Mouse (Mus musculus) right cerebral cortex, adult 2 months (tissue): ENCODE data around the gene Crmp1.
A peak's percentile ranks its signal among the peaks of the same experiment; 100 is the strongest.

Experiments
- DNase-seq, 2 experiments: peaks; one replicate each; pipeline ENCODE4 v3.0.0; 2021 to 2022; ENCODE audit warnings: low spot score in 2 of 2

Gene Crmp1

DNA sequence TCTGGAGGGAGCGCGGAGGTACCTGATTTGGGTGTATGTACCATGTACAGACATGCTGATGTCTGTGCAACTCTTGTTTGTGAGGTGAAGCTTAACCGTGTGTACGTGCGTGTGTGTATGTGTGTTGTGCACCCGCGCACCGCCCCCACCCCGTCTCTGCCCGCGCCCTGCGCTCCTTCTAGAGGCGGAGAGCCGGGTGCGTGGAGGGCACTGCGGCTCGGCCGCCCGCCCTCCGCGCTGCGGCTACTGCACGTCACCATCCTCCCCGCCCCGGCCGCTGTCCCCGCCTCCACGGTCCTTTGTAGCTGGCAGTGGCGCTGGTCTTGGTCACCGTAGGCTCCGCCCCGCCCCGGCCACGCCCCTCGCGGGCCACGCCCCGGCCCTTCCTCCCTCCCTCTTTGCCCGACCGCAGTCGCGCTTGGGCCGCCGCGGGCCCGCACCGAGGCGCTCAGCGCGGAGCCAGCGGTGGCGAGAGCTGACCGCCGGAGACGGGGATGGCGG, at the start of gene Crmp1:
Gene Crmp1, plus strand, starts transcription at position 290 of the 501 bp plus-strand sequence.
- DNase-seq: peak; percentile 84

DNA sequence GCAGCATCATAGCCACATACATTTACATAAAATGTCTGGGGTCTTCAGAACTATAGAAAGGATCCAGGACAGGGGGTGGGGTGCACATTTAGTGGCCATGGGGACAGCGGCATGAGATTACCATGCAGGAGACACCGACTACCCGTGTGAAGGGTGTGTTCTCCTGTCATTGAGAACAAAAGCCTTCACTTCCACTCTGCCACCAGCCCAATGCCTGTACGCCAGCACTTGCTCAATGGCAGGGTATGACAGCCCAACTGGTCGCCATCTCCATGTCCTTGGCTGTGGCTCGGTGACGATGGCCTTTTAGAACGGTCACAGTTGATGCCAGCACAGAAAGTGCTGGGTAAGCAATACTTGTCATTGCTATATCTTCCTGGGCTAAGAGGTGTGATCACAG, 45.5 kb upstream of the Crmp1 start:
- no peak for DNase-seq

DNA sequence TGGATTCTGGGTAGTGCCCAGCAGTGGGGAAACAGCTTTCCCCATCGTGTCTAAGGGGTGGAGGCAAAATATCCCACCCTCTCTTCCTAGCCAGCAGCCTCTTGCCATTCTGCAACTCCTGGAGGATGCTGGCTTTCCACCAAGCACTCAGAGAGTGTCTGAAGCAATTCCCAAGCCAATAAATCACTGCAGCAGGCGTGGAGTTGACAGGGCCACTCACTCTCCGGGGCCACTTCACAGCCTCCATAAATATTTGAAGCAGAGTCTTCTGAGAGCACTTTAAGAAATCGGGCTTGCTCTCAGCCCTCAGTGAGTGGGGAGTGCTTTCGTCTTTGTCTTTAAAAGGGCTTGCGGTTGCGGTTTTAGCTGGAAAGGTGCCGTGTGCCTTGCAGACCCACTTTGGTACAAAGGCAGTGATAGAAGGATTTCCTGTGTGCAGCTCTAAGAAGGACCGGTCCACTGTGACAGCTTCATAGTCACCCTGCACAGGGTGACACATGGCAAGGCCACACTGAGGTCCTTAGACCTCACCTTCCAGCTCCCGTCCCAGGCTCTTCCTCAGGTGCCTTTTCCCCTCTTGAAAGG, 45.0 kb upstream of the Crmp1 start:
- DNase-seq: no peak

DNA sequence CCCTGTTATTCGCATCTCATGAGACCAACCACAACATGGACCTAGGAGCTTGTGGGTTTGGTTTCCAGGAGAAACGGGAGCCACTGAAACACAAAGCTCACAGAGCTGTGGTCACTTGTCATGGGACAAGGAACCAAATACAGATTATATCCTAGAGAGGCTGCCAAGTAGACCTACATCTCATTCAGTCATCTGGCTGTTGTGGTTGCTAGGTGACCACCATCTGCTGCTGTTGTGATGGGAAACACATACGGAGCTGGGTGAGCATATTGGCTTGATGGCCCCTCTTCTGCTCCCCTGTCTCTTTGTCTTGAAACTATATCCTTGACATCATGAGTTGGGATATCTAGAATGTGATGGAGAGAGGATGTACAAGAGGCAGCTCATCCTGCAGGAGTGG, 44.3 kb upstream of the Crmp1 start:
- DNase-seq: no peak

DNA sequence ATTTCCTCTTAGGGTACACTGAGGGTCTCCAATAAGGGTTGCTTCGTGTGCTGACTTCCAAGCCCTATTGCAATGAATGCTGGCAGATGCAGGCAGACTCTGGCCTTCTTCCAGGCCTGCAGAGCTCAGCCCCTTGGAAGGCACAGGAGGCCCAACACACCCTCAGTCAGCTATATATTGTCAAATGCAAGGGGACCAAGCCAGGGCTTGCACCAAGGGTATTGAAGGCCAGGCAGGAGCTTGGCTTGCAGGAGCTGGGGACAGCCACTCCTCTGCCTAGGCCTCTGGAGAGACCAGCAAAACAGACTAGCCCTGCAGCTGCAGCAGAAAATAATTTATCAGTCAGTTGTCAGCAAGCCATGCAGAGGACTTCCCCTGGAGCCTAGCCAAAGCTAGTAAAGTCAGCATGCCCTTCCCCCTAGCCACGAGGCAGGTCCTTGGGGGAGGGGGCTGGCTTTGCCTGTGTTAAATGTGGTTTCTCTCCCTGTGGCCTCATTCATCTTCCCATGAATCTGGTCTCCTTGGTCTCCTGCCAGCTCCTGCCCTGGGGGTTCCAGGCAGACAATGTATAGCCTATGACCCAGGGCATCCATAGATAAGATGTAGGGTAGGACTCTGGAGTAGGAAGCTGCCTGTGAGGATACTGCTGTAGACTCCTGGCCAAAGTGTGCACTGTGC, 43.6 kb upstream of the Crmp1 start:
- DNase-seq: no peak

DNA sequence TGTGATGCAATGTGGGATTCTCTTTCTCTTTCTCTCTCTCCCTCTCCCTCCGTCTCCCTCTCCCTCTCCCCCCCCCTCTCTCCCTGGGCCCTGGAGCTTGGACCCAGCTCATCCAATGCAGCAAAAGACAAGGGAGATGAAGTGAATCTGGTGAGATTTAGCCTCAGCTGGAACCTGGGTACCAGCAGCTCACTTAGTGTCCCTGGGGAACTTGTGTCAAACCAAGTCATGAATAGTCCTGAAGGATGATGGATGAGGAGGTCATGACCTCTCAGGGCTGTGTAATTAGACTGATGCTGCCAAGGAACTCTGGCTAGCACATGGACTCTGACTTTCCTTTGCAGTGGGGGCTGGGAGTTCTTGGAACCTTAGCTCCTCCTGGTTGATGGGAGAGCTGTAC, 39.5 kb upstream of the Crmp1 start:
- DNase-seq: no peak

DNA sequence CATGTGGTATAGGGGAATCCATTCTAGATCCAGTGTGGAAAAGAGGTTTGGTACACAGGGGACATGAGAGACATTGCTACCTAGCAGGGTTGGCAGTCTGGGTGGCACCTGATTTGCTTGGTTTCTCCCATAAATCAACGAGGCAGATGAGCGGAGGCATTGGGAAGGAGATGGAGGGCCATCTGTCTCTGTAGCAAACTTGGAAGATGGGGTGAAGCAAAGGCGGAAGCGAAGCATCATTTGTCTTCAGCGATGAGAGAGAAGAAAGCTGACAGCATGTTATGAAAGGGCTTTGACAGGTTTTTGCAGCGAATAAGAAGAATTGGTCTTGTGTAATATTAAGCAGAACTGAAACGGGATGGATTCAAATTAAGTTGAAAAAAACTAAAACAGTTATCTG, 36.9 kb upstream of the Crmp1 start:
- DNase-seq: no peak

DNA sequence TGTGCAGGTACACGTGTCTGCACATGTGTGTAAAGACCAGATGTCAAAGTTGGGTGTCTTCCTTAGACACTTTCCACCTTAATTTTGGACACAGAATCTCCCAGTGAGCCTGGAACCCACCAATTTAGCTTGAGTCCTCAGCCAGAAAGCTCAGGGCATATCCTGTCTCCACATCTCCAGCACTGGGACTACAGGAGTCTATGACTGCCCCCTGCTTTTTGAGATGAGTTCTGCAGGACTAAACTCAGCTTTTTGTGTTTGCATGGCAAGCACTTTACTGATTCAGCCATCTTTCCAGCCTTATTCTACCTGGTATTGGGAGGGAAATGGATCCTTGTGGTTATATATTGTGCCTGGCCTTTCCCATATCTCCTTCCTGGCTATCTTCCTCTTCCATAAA, 36.3 kb upstream of the Crmp1 start:
- DNase-seq: no peak

DNA sequence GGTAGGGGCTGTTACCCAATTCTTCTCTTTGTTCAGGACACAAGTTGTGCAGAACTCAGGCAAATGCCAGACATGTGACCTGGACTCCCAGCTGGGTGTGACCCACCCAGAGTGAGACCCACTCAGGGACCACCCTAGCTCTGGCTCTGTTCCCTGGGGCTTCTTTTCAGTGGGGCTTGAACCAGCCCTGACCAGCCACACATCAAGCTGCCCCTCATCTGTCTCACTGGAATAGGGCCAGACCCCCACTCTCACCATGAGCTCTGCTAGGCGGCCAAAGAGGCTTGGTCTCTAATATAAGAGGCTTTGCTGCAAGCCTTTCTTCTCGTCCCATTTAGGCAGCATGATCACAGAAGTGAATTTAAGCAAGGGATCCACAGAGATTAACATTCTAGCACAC, 35.4 kb upstream of the Crmp1 start:
- no peak for DNase-seq

DNA sequence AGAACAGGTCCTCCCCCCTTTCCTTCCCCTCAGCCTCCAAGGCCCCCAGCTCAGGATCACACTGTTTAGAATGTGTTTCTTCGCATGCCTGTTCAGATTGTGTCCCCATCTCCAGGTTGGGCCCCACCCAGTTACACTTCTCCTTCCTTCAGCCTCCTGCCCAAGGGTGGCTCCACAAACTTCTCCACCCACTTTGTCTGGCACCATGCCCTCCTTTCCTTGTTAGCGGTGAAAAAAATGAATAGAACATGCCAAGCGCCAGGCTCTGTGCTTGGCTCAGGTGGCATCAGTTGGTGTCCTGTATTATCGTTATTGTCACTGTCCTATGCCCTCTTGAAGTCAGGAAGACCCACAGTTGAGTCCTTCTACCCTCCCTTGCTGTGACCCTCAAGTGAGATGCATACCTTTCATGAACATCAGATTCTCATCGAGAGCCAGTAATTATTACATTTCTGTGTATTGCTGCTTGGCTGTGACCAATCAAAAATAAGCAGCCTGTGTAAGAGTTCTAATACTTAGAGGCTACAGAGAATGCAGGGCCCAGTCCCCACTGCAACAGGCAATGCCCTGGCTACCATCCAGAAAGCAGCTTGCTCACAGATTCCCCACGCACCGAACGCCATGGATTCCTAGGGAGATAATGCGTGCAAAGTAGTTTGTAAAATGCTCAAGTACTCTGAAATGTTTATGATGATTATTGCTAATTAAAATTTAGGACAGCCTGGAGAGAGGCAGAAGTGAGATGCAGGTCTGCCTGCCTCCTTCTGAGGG, 28.6 kb upstream of the Crmp1 start:
- DNase-seq: peak; percentile 55 to 56

DNA sequence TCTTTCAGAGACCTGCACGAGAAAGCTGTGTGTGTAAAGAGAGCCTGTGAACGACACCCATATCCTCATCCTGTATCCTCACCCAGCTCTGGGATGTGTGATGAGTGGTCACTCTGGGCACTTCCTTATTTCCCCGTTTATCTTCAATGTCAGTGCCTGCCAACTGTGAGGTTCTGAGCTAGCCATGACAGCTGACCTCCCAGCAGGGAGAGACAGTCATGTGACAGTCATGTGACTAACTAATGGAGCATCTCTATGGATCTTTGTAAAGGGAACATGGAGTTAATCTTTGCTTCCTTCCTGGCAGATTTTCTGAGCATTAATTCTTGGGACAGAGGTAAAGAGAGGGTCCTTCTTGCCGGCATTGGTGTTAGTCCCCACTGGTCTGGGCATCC, 28.0 kb upstream of the Crmp1 start:
- DNase-seq: no peak

DNA sequence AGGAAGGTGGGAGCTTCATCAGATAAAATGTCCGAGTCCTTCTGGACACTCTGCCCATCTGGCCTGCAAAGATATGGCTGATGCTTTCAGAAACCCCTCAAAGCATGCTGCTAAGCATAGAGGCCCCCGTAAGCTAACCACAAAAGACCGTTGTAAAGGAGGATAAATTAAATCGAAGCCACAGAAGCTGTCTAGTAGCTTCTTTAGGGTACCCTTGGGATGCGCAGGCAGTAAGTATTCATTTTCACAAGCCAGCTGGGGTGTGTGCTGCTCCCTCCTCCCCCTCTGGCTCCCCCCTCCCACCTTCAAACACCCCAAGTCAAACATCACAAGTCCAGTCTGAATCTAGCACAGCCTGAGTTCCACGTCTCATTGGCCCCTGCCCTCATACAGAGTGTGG, 27.1 kb upstream of the Crmp1 start:
- DNase-seq: no peak

DNA sequence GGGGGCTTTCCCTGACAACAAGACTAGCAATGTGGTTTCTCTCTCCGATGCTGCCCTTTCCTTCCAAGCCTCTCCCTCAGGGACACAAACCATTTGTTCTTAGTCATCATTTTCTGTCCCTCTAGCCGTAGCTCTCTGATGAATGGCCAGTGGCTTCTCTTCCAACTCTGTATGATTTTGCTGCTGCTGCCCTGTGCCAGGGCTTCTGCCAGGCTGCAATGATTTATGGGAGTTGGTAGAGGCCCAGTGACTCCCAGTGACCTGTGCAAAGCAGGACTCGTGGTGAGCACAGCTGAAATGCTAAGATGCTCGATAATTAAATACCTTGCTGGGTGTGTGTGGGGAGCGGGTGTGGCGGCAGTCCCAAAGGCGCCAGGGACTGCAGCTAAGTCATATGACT, 26.5 kb upstream of the Crmp1 start:
- no peak for DNase-seq

DNA sequence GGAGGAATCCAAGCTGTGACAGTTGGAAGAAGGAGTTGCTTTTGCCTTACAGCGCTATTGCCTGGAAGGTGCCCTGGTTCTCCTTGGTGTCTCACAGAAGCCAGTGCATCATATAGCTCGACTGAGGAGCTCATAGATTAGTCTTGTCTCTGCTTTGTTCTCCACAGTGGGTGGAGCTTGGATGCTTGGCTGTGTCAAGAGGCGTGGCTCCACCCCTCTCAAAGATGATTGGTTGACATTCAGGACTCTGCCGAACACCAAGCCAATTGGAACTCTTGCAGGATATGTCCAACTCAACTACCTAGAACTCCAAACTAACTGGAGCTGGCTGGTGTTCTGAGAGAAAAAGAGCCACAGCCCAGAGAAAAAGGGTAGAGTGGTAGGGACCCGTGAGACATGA, 22.1 kb upstream of the Crmp1 start:
- no peak for DNase-seq

DNA sequence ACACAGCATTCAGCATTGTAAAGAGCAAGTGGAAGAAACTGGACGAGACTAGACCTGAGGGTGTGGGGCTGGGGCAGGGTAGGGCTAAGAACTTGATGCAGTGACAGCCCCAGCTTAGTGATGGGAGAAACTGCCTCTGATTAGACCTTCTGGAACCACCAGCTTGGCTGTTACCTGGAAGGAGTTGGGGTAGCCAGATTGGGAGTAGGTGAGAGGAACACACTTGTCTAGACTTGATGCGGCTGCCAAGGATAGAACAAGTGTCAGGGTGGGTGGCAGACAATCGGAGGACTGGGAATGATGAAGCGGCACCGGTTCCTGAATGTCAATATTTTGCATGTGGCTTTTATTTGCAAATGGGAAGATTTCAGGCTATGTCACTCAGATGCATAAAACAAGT, 21.2 kb upstream of the Crmp1 start:
- DNase-seq: peak; percentile 55 to 60

DNA sequence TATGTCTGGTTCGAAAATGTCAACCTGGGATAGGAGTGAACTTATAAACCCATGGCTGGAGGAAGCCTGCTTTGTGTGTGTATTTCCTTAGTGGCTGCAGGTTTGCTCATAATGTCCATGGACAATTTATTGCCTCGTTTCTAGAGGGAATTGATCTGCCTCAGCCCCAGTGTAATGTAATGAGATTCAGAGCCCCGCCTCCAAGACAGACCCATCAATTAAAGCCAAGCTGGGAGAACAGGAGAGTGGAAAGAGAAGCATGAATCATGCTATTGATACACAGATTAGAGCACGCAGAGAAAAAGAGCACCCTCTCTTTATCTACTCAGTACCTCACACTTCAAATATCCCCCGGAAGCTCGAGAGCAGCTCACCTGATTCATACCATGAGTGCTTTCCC, 20.2 kb upstream of the Crmp1 start:
- DNase-seq: no peak

DNA sequence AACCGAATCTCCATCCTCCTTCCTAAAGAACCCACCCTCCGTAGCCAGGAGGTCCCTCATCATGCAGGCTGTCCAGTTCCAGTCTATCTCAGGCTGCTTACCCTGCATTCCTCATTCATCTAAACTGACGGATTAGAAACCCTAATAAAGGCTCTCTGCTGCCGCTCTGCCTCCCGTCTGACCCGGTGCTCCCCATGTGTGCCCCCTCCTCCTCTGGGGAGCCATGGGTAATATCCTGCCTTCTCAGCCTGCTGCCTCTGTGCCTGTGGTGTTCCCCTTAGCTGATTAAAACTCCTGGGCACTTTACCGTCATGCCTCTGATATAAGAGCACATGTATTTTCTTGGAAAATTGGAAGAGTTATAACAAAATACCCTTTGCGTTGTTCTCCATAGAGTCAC, 19.4 kb upstream of the Crmp1 start:
- DNase-seq: no peak

DNA sequence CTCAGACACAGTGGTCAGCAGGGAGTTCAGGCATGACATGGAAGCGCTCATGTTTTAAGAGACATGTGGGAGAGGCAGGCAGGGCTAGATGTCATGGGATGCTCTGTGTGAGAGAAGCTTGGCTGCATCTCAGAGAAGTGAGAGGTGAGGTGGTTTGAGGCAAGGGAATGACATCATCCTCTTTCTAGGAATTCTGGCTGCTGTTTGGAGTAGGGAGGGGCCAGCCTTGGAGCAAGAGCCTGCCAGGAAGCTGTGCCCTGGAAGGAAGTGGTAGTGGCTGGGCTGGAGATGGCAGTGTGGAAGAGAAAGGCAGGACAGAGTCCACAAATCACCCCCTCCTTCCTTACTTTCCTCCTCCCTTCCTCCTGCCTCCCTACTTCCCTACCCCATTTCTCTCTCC, 16.0 kb upstream of the Crmp1 start:
- no peak for DNase-seq

DNA sequence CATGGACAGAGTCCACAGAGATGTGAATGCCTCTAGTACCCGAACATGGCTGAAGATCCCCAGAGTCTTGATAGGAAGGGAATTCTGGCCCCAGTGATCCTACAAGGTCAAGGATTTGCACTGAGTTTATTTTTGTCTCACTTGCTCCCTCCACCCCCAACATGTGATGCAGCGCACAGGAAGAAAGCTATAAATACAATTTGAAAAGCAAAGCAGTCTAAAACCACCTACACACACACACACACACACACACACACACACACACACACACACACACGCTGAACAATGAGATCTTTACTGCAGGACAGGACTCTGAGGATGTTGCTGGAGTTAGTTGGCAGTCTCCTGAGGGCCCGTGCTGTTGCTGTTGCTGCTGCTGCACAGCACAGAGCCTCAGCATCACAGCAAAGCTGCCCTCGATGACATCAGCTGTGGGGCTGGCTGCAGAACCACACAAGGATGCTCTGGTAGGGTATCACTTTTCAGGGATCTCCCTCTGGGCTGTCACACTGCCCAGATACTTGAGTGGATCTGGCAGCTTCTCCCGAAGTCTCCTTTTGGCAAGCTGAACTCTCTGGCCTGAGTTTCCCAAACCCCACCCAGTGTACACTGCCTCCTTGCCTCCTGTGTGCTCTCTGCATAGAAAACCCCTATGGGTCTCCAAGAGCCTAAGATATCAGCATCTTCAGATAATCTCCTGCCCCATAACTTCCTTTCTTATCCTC, 13.6 kb upstream of the Crmp1 start:
- peak in 1 of 2 experiments; percentile 61 for DNase-seq

DNA sequence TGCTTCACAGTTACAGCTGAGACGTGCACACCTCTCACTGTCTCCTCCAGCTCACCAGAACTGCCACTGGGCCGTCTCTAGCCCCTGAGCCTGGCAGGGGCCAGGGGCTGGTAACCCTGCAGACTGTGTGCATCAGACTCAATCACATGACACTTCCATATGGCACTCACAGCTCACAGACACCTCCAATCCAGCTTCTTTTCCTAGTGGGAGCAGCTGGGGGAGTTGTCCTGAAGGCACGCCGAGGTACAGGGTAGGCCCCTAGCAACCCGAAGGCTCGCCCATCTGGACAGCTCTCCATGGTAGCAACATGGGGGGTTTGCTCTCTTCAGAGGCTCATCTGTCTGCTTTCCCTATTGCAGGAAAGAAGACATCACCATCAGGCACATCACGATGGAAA, 12.8 kb upstream of the Crmp1 start:
- no peak for DNase-seq

DNA sequence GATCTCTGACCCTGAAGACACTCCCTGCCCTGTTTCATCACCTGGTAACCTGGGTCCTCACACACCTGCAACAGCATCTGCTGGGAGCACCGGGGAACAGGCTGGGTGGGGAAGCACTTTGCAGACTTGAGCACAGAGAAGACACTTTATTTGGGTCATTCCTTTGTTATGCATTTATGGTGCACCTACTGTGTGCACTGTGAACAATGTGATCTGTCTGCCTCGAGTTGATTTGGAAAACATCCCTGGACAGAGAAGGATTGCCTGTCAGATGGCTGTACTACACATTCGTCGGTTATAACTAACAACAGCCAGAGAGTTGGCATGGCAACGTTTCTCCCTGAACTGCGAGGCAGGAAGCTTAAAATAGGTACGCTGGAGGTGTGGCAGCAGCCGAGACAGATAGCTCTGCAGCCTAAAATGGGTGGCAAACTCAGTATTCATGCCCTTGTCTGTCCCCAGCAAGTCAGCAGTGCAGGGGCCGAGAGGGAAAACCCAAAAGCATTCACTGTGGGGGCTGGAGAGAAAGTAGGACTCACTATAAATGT, 8.7 kb upstream of the Crmp1 start:
- peak; percentile 80 to 82 for DNase-seq

DNA sequence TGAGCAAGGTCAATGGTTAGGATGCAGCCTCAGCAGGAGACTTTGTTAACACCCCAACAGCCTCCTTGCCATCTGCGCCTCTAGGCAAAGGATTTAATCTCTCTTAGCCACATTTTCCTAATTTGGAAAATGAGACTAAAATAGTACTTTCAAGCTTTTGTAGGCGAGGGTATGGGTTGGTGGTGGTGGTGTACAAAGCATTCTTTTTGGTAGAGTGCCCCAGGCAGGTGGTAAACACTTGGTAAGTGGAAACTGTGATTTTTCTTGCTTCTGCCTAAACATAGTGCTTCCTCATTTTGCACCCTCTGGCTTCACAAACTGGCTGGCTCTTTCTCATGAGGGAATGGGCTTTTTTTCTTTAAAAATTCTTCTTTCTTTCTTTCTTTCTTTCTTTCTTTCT, 3.1 kb upstream of the Crmp1 start:
- DNase-seq: peak in 1 of 2 experiments; percentile 45
